Mouse (Mus musculus) bone marrow macrophage, adult 2 months (primary cell): ENCODE data around the gene Il22ra2.

Experiments
- CTCF ChIP-seq: IDR thresholded peaks from 2 replicates; pipeline ENCODE4 v1.5.1; 2012; ENCODE audit warnings: low read depth, mild to moderate bottlenecking, low read length, moderate library complexity
- POLR2A ChIP-seq: IDR thresholded peaks from 2 replicates; pipeline ENCODE4 v1.6.1; 2012; ENCODE audit warnings: mild to moderate bottlenecking, low read depth, low read length, borderline replicate concordance

GRCm38 (mm10) chr10:19600093-19600420 lies 21.7 kb upstream of the Il22ra2 start:
- no peak for TF ChIP-seq CTCF
- TF ChIP-seq POLR2A = no peak
